Mouse (Mus musculus): Measurements from ENCODE around the gene Myo1h.

GRCm38 (mm10) chr5:114380209-114381012 is 91.4 kb downstream of the Myo1h start, which contains the start of the genes Kctd10 and Ube3b:
- TF ChIP-seq POLR2A (IDR thresholded peaks at IDR 0.05; ENCODE audit: insufficient read length, low read depth) (peak; percentile 84), MYOG (IDR thresholded peaks at IDR 0.05; ENCODE audit: control insufficient read depth in 1 of 3, insufficient read depth in 1 of 3, insufficient read length in 2 of 3, low read depth in 2 of 3) (no peak), POLR2AphosphoS2 (IDR thresholded peaks at IDR 0.05; ENCODE audit: insufficient read length, low read depth) (peak; percentile 61), REST (IDR thresholded peaks at IDR 0.05; ENCODE audit: insufficient read depth, insufficient read length) (no peak), CEBPB (IDR thresholded peaks at IDR 0.05; ENCODE audit: insufficient read depth, poor library complexity, severe bottlenecking) (no peak), MAX (IDR thresholded peaks at IDR 0.05; ENCODE audit: low read depth) (no peak), USF1 (IDR thresholded peaks at IDR 0.05; ENCODE audit: low read depth) (no peak), MYOD1 (IDR thresholded peaks at IDR 0.05; ENCODE audit: control insufficient read depth in 1 of 3, insufficient read length in 2 of 3, low read depth in 2 of 3) (no peak), TCF12 (IDR thresholded peaks at IDR 0.05; ENCODE audit: insufficient read depth, poor library complexity, severe bottlenecking) (no peak), TCF3 (IDR thresholded peaks at IDR 0.05; ENCODE audit: insufficient read length, low read depth) (no peak)

All from myocyte (in vitro differentiated cells).